Mouse (Mus musculus) midbrain, embryonic 15.5 days (tissue): ENCODE data around the gene BC061237. TPM values are rescaled to one million over a fixed set of nuclear protein-coding genes. Genes with fewer than 3 reads are reported as not detected.
"Not testable (repeated sequence)": the region's sequence is repeated elsewhere in the genome, so short reads cannot be mapped to it uniquely, and the experiment has no call there.

Experiments
- ATAC-seq: fragments of 200-750 bp; cut with Nextera tagmentation; replicated peaks from 2 replicates; pipeline ENCODE4 v1.8.0; 2017; ENCODE audit warnings: moderate TSS enrichment
- H3K27ac ChIP-seq: fragments of 300-500 bp; sonication (generic); 2 replicates; pipeline ENCODE4 v1.5.1; 2015; ENCODE audit warnings: mild to moderate bottlenecking, inconsistent platforms
- H3K27me3 ChIP-seq: fragments of 300-500 bp; sonication (generic); replicated peaks from 2 replicates; pipeline ENCODE4 v1.6.1; 2015; ENCODE audit warnings: inconsistent platforms
- H3K36me3 ChIP-seq: fragments of 300-500 bp; sonication (generic); replicated peaks from 2 replicates; pipeline ENCODE4 v1.6.1; 2015; ENCODE audit warnings: inconsistent platforms
- H3K4me1 ChIP-seq: fragments of 300-500 bp; sonication (generic); 2 replicates; pipeline ENCODE4 v1.6.1; 2015; ENCODE audit warnings: inconsistent platforms
- H3K4me2 ChIP-seq: fragments of 300-500 bp; sonication (generic); 2 replicates; pipeline ENCODE4 v1.6.1; 2015; ENCODE audit warnings: inconsistent platforms, mild to moderate bottlenecking, moderate library complexity
- H3K4me3 ChIP-seq: fragments of 300-500 bp; sonication (generic); 2 replicates; pipeline ENCODE4 v1.5.1; 2015; ENCODE audit warnings: mild to moderate bottlenecking, inconsistent platforms
- H3K9ac ChIP-seq: fragments of 300-500 bp; sonication (generic); 2 replicates; pipeline ENCODE4 v1.6.1; 2015; ENCODE audit warnings: mild to moderate bottlenecking, inconsistent platforms
- H3K9me3 ChIP-seq: fragments of 300-500 bp; sonication (generic); 2 replicates; pipeline ENCODE4 v1.6.1; 2016; ENCODE audit warnings: inconsistent platforms
- WGBS: fragments of 180-500 bp; shearing (Covaris S2); methylation state at CpG from one replicate; pipeline ENCODE4 v1.1.7; 2015; ENCODE audit warnings: mixed read lengths; 5-methylcytosine and 5-hydroxymethylcytosine counted together
- polyA plus RNA-seq: library from polyadenylated mRNA; unstranded; fragments of >200 nt; fragmentation: Nextera tagmentation; extraction: Ambion mirVana; gene quantifications from 2 replicates; pipeline ENCODE4 v1.2.1, GENCODE M21; 2015

The BC061237 gene
- polyA plus RNA-seq: not detected in 2 replicates

DNA sequence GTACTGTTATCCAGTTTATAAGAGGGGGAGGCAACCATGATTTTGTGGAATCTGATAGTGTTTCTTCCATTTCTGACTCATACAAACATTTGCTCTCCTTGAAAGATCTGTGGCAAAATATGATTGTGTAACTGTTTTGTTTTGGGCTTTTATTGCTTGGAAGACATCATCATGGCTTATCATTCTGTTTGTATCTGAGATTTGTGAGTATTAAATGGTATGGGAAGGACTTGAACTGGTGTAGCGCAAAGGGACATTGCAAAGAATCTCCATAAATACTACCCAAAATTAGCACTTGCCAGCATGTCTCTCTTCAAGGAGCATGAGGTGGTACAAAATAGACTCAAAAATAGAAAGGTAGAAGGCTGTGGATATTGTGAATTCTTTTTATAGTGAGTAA lies at the start of gene BC061237:
TSS of gene BC061237 (plus strand) at position 301 of the 400 bp plus-strand sequence.
- not testable (repeated sequence) for H3K9ac ChIP-seq, H3K9me3 ChIP-seq, ATAC-seq, H3K4me1 ChIP-seq, H3K4me3 ChIP-seq, H3K36me3 ChIP-seq, H3K27me3 ChIP-seq, H3K27ac ChIP-seq, H3K4me2 ChIP-seq
- 100% methylated on average over 1 of the region's 1 CpGs for WGBS

DNA sequence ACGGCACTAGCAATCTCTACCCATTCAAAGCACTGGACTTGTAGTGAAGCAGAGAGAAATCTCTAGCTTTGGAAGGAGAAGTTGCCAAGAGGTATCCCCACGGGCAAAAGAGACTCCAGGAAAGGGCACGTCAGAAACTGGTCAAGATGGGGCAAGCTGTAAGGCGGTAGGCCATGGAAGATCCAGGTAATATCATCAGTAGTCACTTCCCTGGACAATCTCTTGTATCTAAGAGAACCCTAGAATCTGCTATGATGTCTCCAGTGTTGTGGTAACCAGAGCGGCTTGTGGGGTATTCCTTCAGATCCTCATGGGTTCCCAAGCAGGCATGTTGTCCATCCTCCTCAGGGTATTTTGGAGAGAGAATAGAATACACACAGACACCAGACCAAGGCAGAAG lies 25.7 kb downstream of the BC061237 start, which contains the start of gene Gm17093:
TSS of gene Gm17093 (plus strand) at position 301 of the 400 bp plus-strand sequence.
- 88% methylated on average over 5 of the region's 5 CpGs for WGBS
- not testable (repeated sequence) for H3K9me3 ChIP-seq, H3K4me3 ChIP-seq, H3K4me2 ChIP-seq, H3K27ac ChIP-seq, H3K9ac ChIP-seq, H3K27me3 ChIP-seq, H3K36me3 ChIP-seq, ATAC-seq, H3K4me1 ChIP-seq

DNA sequence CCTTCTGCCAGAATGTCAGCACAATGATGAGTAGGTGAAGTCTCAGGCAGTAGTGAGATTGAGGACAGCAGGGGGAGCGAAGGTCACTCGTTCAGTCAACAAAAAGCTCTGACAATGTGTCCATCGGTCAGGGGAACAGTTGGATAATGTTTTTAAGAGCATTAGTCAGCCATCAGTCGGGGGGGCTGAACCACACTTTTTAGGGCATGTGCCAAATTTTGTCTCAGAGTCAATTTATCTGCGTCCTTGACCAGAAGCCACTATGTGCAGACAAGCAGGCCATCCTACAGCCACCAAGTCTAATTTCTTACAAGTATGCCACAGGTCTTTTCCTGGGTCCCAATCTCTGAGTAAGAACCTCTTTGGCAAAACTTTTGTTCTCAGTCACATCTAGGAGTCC lies 55.7 kb downstream of the BC061237 start:
- H3K9ac ChIP-seq, ATAC-seq, H3K4me1 ChIP-seq, H3K4me3 ChIP-seq, H3K27me3 ChIP-seq, H3K9me3 ChIP-seq, H3K36me3 ChIP-seq, H3K4me2 ChIP-seq, H3K27ac ChIP-seq: not testable (repeated sequence)
- 88% methylated on average over 5 of the region's 5 CpGs for WGBS

Other genes starting within 250 kb of the BC061237 start
- gene Gm8220, start 206.9 kb upstream of the BC061237 start, polyA plus RNA-seq: not detected in 2 replicates
- gene Gm5930, start 153.9 kb upstream of the BC061237 start, polyA plus RNA-seq: not detected in 2 replicates
- gene Gm8229, start 127.1 kb upstream of the BC061237 start, polyA plus RNA-seq: not detected in 2 replicates
- gene Gm3371, start 81.8 kb upstream of the BC061237 start, polyA plus RNA-seq: not detected in 2 replicates
- gene Gm8232, start 58.8 kb upstream of the BC061237 start, polyA plus RNA-seq: not detected in 2 replicates
- not detected in 2 replicates for gene Gm17093, start 25.8 kb downstream of the BC061237 start, polyA plus RNA-seq
- gene Gm8247, start 90.7 kb downstream of the BC061237 start, polyA plus RNA-seq: not detected in 2 replicates
- not detected in 2 replicates for gene Gm5624, start 135.5 kb downstream of the BC061237 start, polyA plus RNA-seq
- not detected in 2 replicates for gene Gm8257, start 214.0 kb downstream of the BC061237 start, polyA plus RNA-seq